Mouse (Mus musculus) kidney, embryonic 15.5 days (tissue): ENCODE results near the gene BC037034. TPM values are rescaled to one million over a fixed set of nuclear protein-coding genes. Genes with fewer than 3 reads are reported as not detected.

Experiments used
- ATAC-seq: fragments of 200-750 bp; cut with Nextera tagmentation; replicated peaks from 2 replicates; pipeline ENCODE4 v1.8.0; 2017; ENCODE audit warnings: moderate TSS enrichment; ENCODE audit not compliant: low FRiP score
- H3K27ac ChIP-seq: fragments of 300-500 bp; sonication (generic); 2 replicates; pipeline ENCODE4 v1.5.1; 2015; ENCODE audit warnings: mild to moderate bottlenecking, inconsistent platforms
- H3K27me3 ChIP-seq: fragments of 300-500 bp; sonication (generic); 2 replicates; pipeline ENCODE4 v1.6.1; 2015; ENCODE audit warnings: inconsistent platforms
- H3K36me3 ChIP-seq: fragments of 300-500 bp; sonication (generic); 2 replicates; pipeline ENCODE4 v1.6.1; 2015; ENCODE audit warnings: inconsistent platforms
- H3K4me1 ChIP-seq: fragments of 300-500 bp; sonication (generic); 2 replicates; pipeline ENCODE4 v1.6.1; 2015; ENCODE audit warnings: inconsistent platforms
- H3K4me2 ChIP-seq: fragments of 300-500 bp; sonication (generic); 2 replicates; pipeline ENCODE4 v1.6.1; 2015; ENCODE audit warnings: moderate library complexity, mild to moderate bottlenecking, inconsistent platforms
- H3K4me3 ChIP-seq: fragments of 300-500 bp; sonication (generic); replicated peaks from 2 replicates; pipeline ENCODE4 v1.5.1; 2015; ENCODE audit warnings: mild to moderate bottlenecking, inconsistent platforms
- H3K9ac ChIP-seq: fragments of 300-500 bp; sonication (generic); 2 replicates; pipeline ENCODE4 v1.6.1; 2015; ENCODE audit warnings: mild to moderate bottlenecking, inconsistent platforms
- H3K9me3 ChIP-seq: fragments of 300-500 bp; sonication (generic); replicated peaks from 2 replicates; pipeline ENCODE4 v1.6.1; 2016; ENCODE audit warnings: inconsistent platforms
- WGBS: fragments of 180-500 bp; shearing (Covaris S2); methylation state at CpG from one replicate; pipeline ENCODE4 v1.1.7; 2015; ENCODE audit warnings: mixed read lengths; 5-methylcytosine and 5-hydroxymethylcytosine counted together
- polyA plus RNA-seq: library from polyadenylated mRNA; unstranded; fragments of >200 nt; fragmentation: Nextera tagmentation; extraction: Ambion mirVana; gene quantifications from 2 replicates; pipeline ENCODE4 v1.2.1, GENCODE M21; 2015

The BC037034 gene
- polyA plus RNA-seq, 1 experiment from 2014 or later: 6.5 TPM

- Histone ChIP-seq H3K36me3 (peaks cover 49% of the 10 kb centered on the region), H3K27ac (no peak overlapping the region), H3K9ac (no peak overlapping the region), H3K4me2 (no peak overlapping the region), H3K4me3 (no peak overlapping the region), H3K4me1 (peaks cover 45% of the 10 kb centered on the region), H3K9me3 (no peaks in the 10 kb centered on the region), H3K27me3 (no peaks in the 10 kb centered on the region)
- 80% methylated on average over 10 of the region's 10 CpGs for WGBS
- no peak for ATAC-seq
These were observed 3.8 kb downstream of the BC037034 start for GRCm38 (mm10) chr5:138260051-138260450.

- no peak overlapping the region for H3K27ac ChIP-seq
- H3K9me3 ChIP-seq: no peaks in the 10 kb centered on the region
- ATAC-seq: no peak
- H3K4me2 ChIP-seq: no peak overlapping the region
- H3K4me3 ChIP-seq: no peak overlapping the region
- H3K9ac ChIP-seq: no peak overlapping the region
- WGBS: 46% methylated on average over 7 of the region's 7 CpGs
- no peaks in the 10 kb centered on the region for H3K27me3 ChIP-seq
- H3K36me3 ChIP-seq: peaks cover 49% of the 10 kb centered on the region
- H3K4me1 ChIP-seq: peaks cover 43% of the 10 kb centered on the region
These were observed 4.8 kb downstream of the BC037034 start for GRCm38 (mm10) chr5:138258993-138259392.

GRCm38 (mm10) chr5:138258542-138258941, 5.3 kb downstream of the BC037034 start:
- no peak overlapping the region for H3K27ac ChIP-seq
- peaks cover 43% of the 10 kb centered on the region for H3K4me1 ChIP-seq
- ATAC-seq: no peak
- H3K9me3 ChIP-seq: no peaks in the 10 kb centered on the region
- H3K9ac ChIP-seq: no peak overlapping the region
- peaks cover 49% of the 10 kb centered on the region for H3K36me3 ChIP-seq
- no peaks in the 10 kb centered on the region for H3K27me3 ChIP-seq
- no peak overlapping the region for H3K4me2 ChIP-seq
- H3K4me3 ChIP-seq: no peak overlapping the region
- 83% methylated on average over 6 of the region's 6 CpGs for WGBS

DNA sequence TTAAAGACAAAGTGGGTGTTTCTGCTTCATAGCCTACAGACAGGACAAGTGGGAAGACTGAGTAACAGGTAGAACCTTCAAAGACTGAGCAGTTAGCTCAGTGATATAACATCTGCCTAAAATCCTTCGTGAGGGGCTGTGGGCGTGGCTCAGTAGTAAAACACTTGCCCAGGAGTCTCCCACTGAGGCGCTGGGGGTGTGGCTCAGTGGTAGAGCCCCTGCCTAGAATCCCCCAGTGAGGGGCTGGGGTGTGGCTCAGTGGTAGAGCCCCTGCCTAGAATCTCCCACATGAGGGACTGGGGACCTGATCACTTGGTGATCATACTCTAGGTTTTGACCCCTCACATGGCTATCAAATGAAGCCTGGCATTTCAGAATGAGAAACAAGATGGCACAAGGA, 5.8 kb downstream of the BC037034 start:
- Histone ChIP-seq H3K4me1 (peaks cover 40% of the 10 kb centered on the region), H3K27ac (no peak overlapping the region), H3K4me2 (no peak overlapping the region), H3K36me3 (peaks cover 49% of the 10 kb centered on the region), H3K4me3 (no peak overlapping the region), H3K27me3 (no peaks in the 10 kb centered on the region), H3K9me3 (no peaks in the 10 kb centered on the region), H3K9ac (no peak overlapping the region)
- no peak for ATAC-seq
- WGBS: 76% methylated on average over 3 of the region's 3 CpGs

DNA sequence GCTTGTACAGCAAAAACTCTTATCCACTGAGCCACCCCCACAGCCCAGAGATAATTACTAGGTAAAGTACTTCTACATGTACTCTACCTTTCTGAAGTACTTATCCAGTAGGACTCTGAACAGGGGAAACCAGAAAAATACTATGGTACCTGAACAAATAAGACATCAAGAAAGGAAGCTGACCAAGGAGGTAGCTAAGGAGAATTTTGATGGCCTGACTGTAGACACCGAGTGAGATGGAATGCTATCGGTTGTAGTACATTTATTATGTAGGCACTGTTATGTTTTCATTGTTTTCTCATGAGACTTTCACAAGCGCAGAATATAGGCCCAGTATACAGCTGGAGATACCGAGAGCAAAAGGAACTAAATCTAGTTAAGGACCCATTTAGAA, 6.3 kb downstream of the BC037034 start:
- no peaks in the 10 kb centered on the region for H3K27me3 ChIP-seq
- no peak overlapping the region for H3K4me2 ChIP-seq
- 88% methylated on average over 4 of the region's 4 CpGs for WGBS
- H3K27ac ChIP-seq: no peak overlapping the region
- H3K4me3 ChIP-seq: no peak overlapping the region
- no peak overlapping the region for H3K9ac ChIP-seq
- H3K36me3 ChIP-seq: peaks cover 49% of the 10 kb centered on the region
- peaks cover 35% of the 10 kb centered on the region for H3K4me1 ChIP-seq
- no peak for ATAC-seq
- no peaks in the 10 kb centered on the region for H3K9me3 ChIP-seq

DNA sequence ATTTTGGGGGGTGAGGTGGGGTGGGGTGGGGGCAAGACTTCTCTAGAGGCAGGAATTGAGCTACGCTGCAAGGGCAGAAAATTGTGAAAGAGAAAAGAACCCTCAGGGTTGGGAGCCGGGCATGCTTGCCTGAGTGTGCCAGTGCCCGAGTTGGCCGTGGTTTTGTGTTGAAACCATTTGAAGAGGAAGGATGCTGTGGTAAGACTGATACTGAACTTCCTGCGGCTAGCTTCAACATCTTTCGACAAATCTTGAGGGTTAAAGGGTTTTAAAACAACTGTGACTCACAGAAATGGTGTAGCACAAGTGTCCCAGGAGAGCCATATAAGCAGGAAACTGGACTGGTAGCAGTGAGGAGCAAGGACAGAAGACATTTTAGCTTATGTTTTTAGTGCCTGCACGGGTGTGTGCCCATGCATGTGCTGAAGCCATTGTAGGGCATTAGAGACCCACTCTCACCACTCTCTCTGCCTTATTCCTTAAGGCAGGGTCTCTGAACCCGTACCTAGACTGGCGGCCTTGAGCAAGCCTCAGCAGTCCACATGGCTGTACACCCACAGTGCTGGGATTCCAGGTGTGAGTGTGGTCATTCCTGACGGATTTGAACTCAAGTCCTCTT, 6.8 kb downstream of the BC037034 start:
- Histone ChIP-seq H3K4me3 (no peak overlapping the region), H3K27me3 (no peaks in the 10 kb centered on the region), H3K9ac (no peak overlapping the region), H3K36me3 (peaks cover 45% of the 10 kb centered on the region), H3K4me2 (no peak overlapping the region), H3K9me3 (no peaks in the 10 kb centered on the region), H3K27ac (no peak overlapping the region), H3K4me1 (peaks cover 30% of the 10 kb centered on the region)
- ATAC-seq: no peak
- 85% methylated on average over 10 of the region's 10 CpGs for WGBS

GRCm38 (mm10) chr5:138256094-138256467, 7.8 kb downstream of the BC037034 start:
- peaks cover 35% of the 10 kb centered on the region for H3K36me3 ChIP-seq
- no peaks in the 10 kb centered on the region for H3K27me3 ChIP-seq
- peak overlapping the region; percentile 87 for H3K4me2 ChIP-seq
- 19% methylated on average over 7 of the region's 7 CpGs for WGBS
- H3K27ac ChIP-seq: peak overlapping the region; percentile 89
- ATAC-seq: peak; percentile 19; the same call in 1 of the 2 replicates
- peak overlapping the region; percentile 79 for H3K4me3 ChIP-seq
- H3K9me3 ChIP-seq: no peaks in the 10 kb centered on the region
- peaks cover 21% of the 10 kb centered on the region for H3K4me1 ChIP-seq
- peak overlapping the region; percentile 58 for H3K9ac ChIP-seq

DNA sequence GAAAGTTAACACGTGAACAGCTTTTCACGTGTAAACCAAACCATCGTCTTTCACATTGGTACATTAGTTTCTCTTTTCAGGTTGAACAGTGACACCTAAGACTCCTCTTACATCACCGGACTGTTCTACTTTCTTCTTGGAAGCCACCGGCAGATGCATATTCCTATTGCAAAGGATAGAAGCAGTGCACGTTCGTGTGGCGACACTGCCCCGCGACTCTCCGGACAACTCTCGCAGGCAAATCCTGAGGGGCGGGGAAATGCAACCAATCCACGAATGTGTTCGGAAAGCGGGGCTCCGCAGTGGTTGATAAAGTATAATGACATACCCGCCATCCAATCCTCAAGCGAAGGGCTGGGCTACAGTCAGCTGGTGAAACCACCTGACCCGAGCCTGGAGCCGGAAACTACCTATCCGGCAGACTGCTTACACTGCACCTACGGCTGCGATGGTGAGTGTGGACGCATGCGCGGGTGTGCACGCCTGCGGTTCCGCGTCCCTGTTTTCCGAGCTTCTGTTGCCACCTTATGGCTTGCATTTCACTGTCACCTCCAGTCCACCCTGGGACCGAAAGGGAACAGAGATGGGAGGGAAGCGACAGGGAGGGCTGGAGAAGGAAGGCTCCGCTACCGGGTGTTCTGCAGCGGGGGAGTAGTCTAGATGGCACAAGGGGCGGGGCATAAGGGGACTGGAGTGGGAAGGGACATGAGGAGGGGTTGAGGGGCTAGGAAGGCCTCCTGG, 8.3 kb downstream of the BC037034 start, which contains the start of gene Lamtor4:
Gene Lamtor4 (plus strand): TSS at position 130 of the 741 bp plus-strand sequence.
- WGBS: under 1% methylated on average over 38 of the region's 38 CpGs

DNA sequence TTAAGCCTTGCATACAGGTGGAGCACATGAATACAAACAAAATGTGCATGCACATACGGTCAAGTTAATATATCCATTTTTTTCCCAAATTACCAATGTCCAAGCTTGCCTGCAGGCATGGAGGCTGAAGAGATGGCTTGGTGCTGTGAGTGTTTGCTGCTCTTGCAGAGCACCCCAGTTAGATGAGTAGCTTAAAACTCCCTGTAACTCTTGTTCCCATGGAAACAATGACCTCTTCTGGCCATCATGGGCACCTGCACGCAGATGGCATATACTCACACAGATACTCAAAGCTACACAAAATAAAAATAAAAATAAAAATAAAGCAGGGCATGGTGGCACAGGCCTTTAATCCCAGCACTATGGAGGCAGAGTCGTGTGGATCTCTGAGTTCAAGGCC, 10.8 kb downstream of the BC037034 start:
- H3K36me3 ChIP-seq: peaks cover 4% of the 10 kb centered on the region
- no peak for ATAC-seq
- H3K4me2 ChIP-seq: no peak overlapping the region
- H3K9ac ChIP-seq: no peak overlapping the region
- H3K4me1 ChIP-seq: peaks cover 12% of the 10 kb centered on the region
- H3K27ac ChIP-seq: no peak overlapping the region
- no peak overlapping the region for H3K4me3 ChIP-seq
- 94% methylated on average over 3 of the region's 3 CpGs for WGBS
- no peaks in the 10 kb centered on the region for H3K9me3 ChIP-seq
- H3K27me3 ChIP-seq: no peaks in the 10 kb centered on the region

More for the DNA sequence above, 8.3 kb downstream of the BC037034 start, which contains the start of gene Lamtor4:
- H3K36me3 ChIP-seq: peaks cover 29% of the 10 kb centered on the region
- peak within 1 kb of the TSS; percentile 89 for H3K27ac ChIP-seq
- peak; percentile 100 for ATAC-seq
- no peaks in the 10 kb centered on the region for H3K27me3 ChIP-seq
- H3K4me1 ChIP-seq: peaks cover 21% of the 10 kb centered on the region
- peak within 1 kb of the TSS; percentile 87 for H3K4me2 ChIP-seq
- H3K9me3 ChIP-seq: no peaks in the 10 kb centered on the region
- H3K4me3 ChIP-seq: peak within 1 kb of the TSS; percentile 79
- peak within 1 kb of the TSS; percentile 58 for H3K9ac ChIP-seq

DNA sequence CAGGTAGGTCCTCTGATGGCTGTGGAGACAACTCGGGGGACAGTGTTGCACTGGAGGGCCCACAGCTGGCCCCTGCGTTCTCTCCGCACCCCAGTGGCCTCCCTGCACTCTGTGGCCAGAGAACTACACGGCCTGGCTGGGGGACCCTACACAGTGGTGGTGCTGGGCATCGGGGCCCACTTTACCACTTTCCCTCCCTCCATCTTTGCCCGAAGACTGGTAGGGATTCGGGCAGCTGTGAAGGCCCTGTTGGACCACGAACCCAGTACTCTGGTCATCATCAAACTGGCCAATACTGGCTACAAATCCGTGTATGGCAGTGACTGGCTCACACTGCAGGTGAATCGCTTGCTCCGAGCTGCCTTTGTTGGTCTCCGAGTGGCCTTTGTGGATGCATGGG, 12.7 kb downstream of the BC037034 start:
- no peak for ATAC-seq
- no peak overlapping the region for H3K4me2 ChIP-seq
- H3K27me3 ChIP-seq: no peaks in the 10 kb centered on the region
- no peaks in the 10 kb centered on the region for H3K36me3 ChIP-seq
- no peak overlapping the region for H3K9ac ChIP-seq
- no peaks in the 10 kb centered on the region for H3K9me3 ChIP-seq
- no peak overlapping the region for H3K27ac ChIP-seq
- H3K4me3 ChIP-seq: no peak overlapping the region
- 87% methylated on average over 12 of the region's 12 CpGs for WGBS
- H3K4me1 ChIP-seq: peaks cover 8% of the 10 kb centered on the region

- Histone ChIP-seq H3K9ac (no peak overlapping the region), H3K9me3 (0 out of 2 replicates have a peak, but pooled peaks cover 3% of the 10 kb centered on the region), H3K4me3 (no peak overlapping the region), H3K4me2 (no peak overlapping the region), H3K27me3 (no peaks in the 10 kb centered on the region), H3K36me3 (no peaks in the 10 kb centered on the region), H3K27ac (no peak overlapping the region), H3K4me1 (no peaks in the 10 kb centered on the region)
- 41% methylated on average over 2 of the region's 2 CpGs for WGBS
- no peak for ATAC-seq
These were observed 22.3 kb downstream of the BC037034 start for GRCm38 (mm10) chr5:138241511-138241910.

GRCm38 (mm10) chr5:138234224-138234623, 29.6 kb downstream of the BC037034 start:
- no peak for ATAC-seq
- H3K9ac ChIP-seq: no peak overlapping the region
- H3K4me3 ChIP-seq: no peak overlapping the region
- H3K27ac ChIP-seq: peak overlapping the region; percentile 83
- no peaks in the 10 kb centered on the region for H3K9me3 ChIP-seq
- H3K4me1 ChIP-seq: peaks cover 8% of the 10 kb centered on the region; the same call in 1 of the 2 replicates
- H3K4me2 ChIP-seq: no peak overlapping the region
- no peaks in the 10 kb centered on the region for H3K36me3 ChIP-seq
- no peaks in the 10 kb centered on the region for H3K27me3 ChIP-seq
